Mouse (Mus musculus): Measurements from ENCODE around the gene Arid1a. TPM values are rescaled to one million over a fixed set of nuclear protein-coding genes. Genes with fewer than 3 reads are reported as not detected.

Gene Arid1a
- polyA plus RNA-seq, 1 experiment = 29.7 TPM

GRCm38 (mm10) chr4:133676189-133676588, 80.4 kb downstream of the Arid1a start:
- no peak for DNase-seq (ENCODE audit: low read depth)

- no peak for DNase-seq (ENCODE audit: low read depth)
Measured at GRCm38 (mm10) chr4:133675594-133676016, 81.0 kb downstream of the Arid1a start.

- no peak for DNase-seq (ENCODE audit: low read depth)
Measured at GRCm38 (mm10) chr4:133674331-133674695, 82.3 kb downstream of the Arid1a start.

GRCm38 (mm10) chr4:133673666-133674330, 82.8 kb downstream of the Arid1a start:
- DNase-seq (ENCODE audit: low read depth) = no peak

- DNase-seq (ENCODE audit: low read depth) = no peak
Measured at GRCm38 (mm10) chr4:133672845-133673647, 83.5 kb downstream of the Arid1a start.

GRCm38 (mm10) chr4:133671881-133672844, 84.4 kb downstream of the Arid1a start, which contains the start of gene Pigv:
TSS of gene Pigv (minus strand) at chr4:133672647.
- DNase-seq (ENCODE audit: low read depth) = no peak

- DNase-seq (ENCODE audit: low read depth) = no peak
Measured at GRCm38 (mm10) chr4:133671184-133671880, 85.2 kb downstream of the Arid1a start.

GRCm38 (mm10) chr4:133669652-133670210, 86.8 kb downstream of the Arid1a start:
- DNase-seq (ENCODE audit: low read depth) = no peak

GRCm38 (mm10) chr4:133668537-133668936, 88.0 kb downstream of the Arid1a start:
- DNase-seq (ENCODE audit: low read depth) = no peak

- DNase-seq (ENCODE audit: low read depth) = no peak
Measured at GRCm38 (mm10) chr4:133666199-133666598, 90.4 kb downstream of the Arid1a start.

GRCm38 (mm10) chr4:133665118-133665517, 91.5 kb downstream of the Arid1a start:
- DNase-seq (ENCODE audit: low read depth) = no peak

- no peak for DNase-seq (ENCODE audit: low read depth)
Measured at GRCm38 (mm10) chr4:133662945-133663344, 93.6 kb downstream of the Arid1a start.

- no peak for DNase-seq (ENCODE audit: low read depth)
Measured at GRCm38 (mm10) chr4:133662421-133662820, 94.1 kb downstream of the Arid1a start.

GRCm38 (mm10) chr4:133660193-133661155, 96.1 kb downstream of the Arid1a start:
- peak; percentile 92 for DNase-seq (ENCODE audit: low read depth)

- no peak for DNase-seq (ENCODE audit: low read depth)
Measured at GRCm38 (mm10) chr4:133659497-133660192, 96.9 kb downstream of the Arid1a start.

- DNase-seq (ENCODE audit: low read depth) = no peak
Measured at GRCm38 (mm10) chr4:133658729-133659128, 97.8 kb downstream of the Arid1a start.

GRCm38 (mm10) chr4:133657829-133658458, 98.6 kb downstream of the Arid1a start:
- no peak for DNase-seq (ENCODE audit: low read depth)

GRCm38 (mm10) chr4:133656997-133657396, 99.6 kb downstream of the Arid1a start:
- DNase-seq (ENCODE audit: low read depth) = no peak

- no peak for DNase-seq (ENCODE audit: low read depth)
Measured at GRCm38 (mm10) chr4:133656294-133656693, 100.3 kb downstream of the Arid1a start.

Data from gonadal fat pad, adult 2 months (tissue).